Mouse (Mus musculus) mouse embryonic stem cell (cell line): ENCODE measurements at regions not wholly inside any gene's neighbourhood (a gene's known extent, or its start where the extent isn't known, plus 50 kb on each side); places are given as distances from the start of the nearest gene placed in this dataset.

Experiments
- in situ Hi-C, 2 experiments: fragments of 300-500 bp; cut with MboI; formaldehyde crosslinking; loops; 1 replicate in 1 of 2; 3 replicates in 1 of 2; pipeline ENCODE4 v1.14.3; 2019 to 2020; ENCODE audit warnings: low sequenced_read_pairs in 2 of 2, low pct_unique_long_range_greater_than_20kb in 1 of 2, mixed read lengths in 1 of 2; ENCODE audit not compliant: unreplicated experiment in 1 of 2

- in situ Hi-C loops: no loop called here
These were observed 576.1 kb downstream of the Olfm4 start for GRCm38 (mm10) chr14:80559950-80560349.
